Mouse (Mus musculus): Measurements from ENCODE around the gene Mycbpap. TPM values are rescaled to one million over a fixed set of nuclear protein-coding genes. Genes with fewer than 3 reads are reported as not detected.

The Mycbpap gene
- total and polyA plus RNA-seq, 3 experiments, result 0.08 to 3.1 (median 1.1) TPM

GRCm38 (mm10) chr11:94499035-94499434 lies 22.5 kb downstream of the Mycbpap start:
- TF ChIP-seq IRF4 (IDR thresholded peaks at IDR 0.05; ENCODE audit: low read depth, low read length) (no peak), PAX5 (IDR thresholded peaks at IDR 0.05; ENCODE audit: low read length) (no peak), TBP (conservative IDR thresholded peaks at IDR 0.05; ENCODE audit: low read depth, low read length) (no peak), KAT2A (IDR thresholded peaks at IDR 0.05; ENCODE audit: insufficient replicate concordance, low read length) (no peak), CTCF (conservative IDR thresholded peaks at IDR 0.05 in 1 of 2, IDR thresholded peaks at IDR 0.05 in 1 of 2; ENCODE audit: low read depth in 2 of 2, low read length in 2 of 2) (no peak), USF1 (IDR thresholded peaks at IDR 0.05; ENCODE audit: low read depth, low read length) (no peak), CHD2 (IDR thresholded peaks at IDR 0.05; ENCODE audit: low read length) (no peak), HCFC1 (IDR thresholded peaks at IDR 0.05; ENCODE audit: low read depth, low read length) (no peak), NELFE (IDR thresholded peaks at IDR 0.05; ENCODE audit: low read depth, low read length) (no peak), POLR2AphosphoS2 (IDR thresholded peaks at IDR 0.05; ENCODE audit: low read depth, low read length) (no peak), ETS1 (conservative IDR thresholded peaks at IDR 0.05; ENCODE audit: low read depth, low read length) (no peak), ZKSCAN1 (IDR thresholded peaks at IDR 0.05; ENCODE audit: borderline replicate concordance, low read depth, low read length) (no peak), TCF12 (IDR thresholded peaks at IDR 0.05; ENCODE audit: low read depth, low read length) (no peak), RCOR1 (conservative IDR thresholded peaks at IDR 0.05; ENCODE audit: low read depth, low read length) (no peak), USF2 (conservative IDR thresholded peaks at IDR 0.05; ENCODE audit: low read depth, low read length) (no peak), CHD1 (IDR thresholded peaks at IDR 0.05; ENCODE audit: low read depth, low read length) (no peak)
- dilution Hi-C loops (cut with MboI; ENCODE audit: extremely low pct_ligation_motif_present, extremely low pct_unique_long_range_greater_than_20kb, low sequenced_read_pairs), result no loop called here
- Histone ChIP-seq H3K4me2 (ENCODE audit: insufficient read depth, low read depth, poor library complexity, severe bottlenecking) (no peak overlapping the region), H3K27me3 (replicated peaks) (peaks cover 78% of the 10 kb centered on the region), H3K9ac (ENCODE audit: insufficient read depth, low read depth) (no peak overlapping the region), H3K4me1 (ENCODE audit: control insufficient read depth in 1 of 2, insufficient read depth in 2 of 2) (peaks cover 9 to 26% of the 10 kb centered on the region in 2 experiments; a peak in 3 of 4 replicates), H3K36me3 (replicated peaks in 1 of 2; ENCODE audit: control insufficient read depth in 1 of 2, insufficient read depth in 1 of 2, low read length in 1 of 2) (no peaks in the 10 kb centered on the region), H3K9me3 (replicated peaks; ENCODE audit: low read length) (no peaks in the 10 kb centered on the region), H3K79me2 (replicated peaks; ENCODE audit: control insufficient read depth, extremely low read depth, insufficient read depth, poor library complexity, severe bottlenecking) (no peaks in the 10 kb centered on the region), H3K27ac (ENCODE audit: insufficient read depth, low read depth) (no peak overlapping the region), H3K4me3 (replicated peaks in 1 of 3; ENCODE audit: low read depth in 2 of 3, low read length in 2 of 3, poor library complexity in 1 of 3) (no peak overlapping the region)
- in situ Hi-C loops (cut with MboI; ENCODE audit: low pct_ligation_motif_present, low pct_unique_long_range_greater_than_20kb, low sequenced_read_pairs), result no loop called here
- DNase-seq (ENCODE audit: extremely low read depth), result no peak

GRCm38 (mm10) chr11:94498093-94498996 lies 23.2 kb downstream of the Mycbpap start:
- TF ChIP-seq ZMIZ1 (IDR thresholded peaks at IDR 0.05; ENCODE audit: low read depth, low read length), result no peak
- TF ChIP-seq TCF12 (IDR thresholded peaks at IDR 0.05; ENCODE audit: low read depth, low read length), result no peak
- TF ChIP-seq E2F4 (IDR thresholded peaks at IDR 0.05; ENCODE audit: insufficient replicate concordance, low read depth, low read length), result no peak
- no peak for TF ChIP-seq JUND (conservative IDR thresholded peaks at IDR 0.05; ENCODE audit: low read depth, low read length)
- TF ChIP-seq RAD21 (IDR thresholded peaks at IDR 0.05; ENCODE audit: low read depth, low read length), result no peak
- no peak overlapping the region for H3K4me2 ChIP-seq (ENCODE audit: insufficient read depth, low read depth, poor library complexity, severe bottlenecking)
- H3K27me3 ChIP-seq (replicated peaks), result peaks cover 79% of the 10 kb centered on the region
- no peak for DNase-seq (ENCODE audit: extremely low read depth)
- no peak overlapping the region for H3K27ac ChIP-seq (ENCODE audit: insufficient read depth, low read depth)
- no peaks in the 10 kb centered on the region for H3K9me3 ChIP-seq (replicated peaks; ENCODE audit: low read length)
- in situ Hi-C loops (cut with MboI; ENCODE audit: low pct_ligation_motif_present, low pct_unique_long_range_greater_than_20kb, low sequenced_read_pairs), result no loop called here
- H3K79me2 ChIP-seq (replicated peaks; ENCODE audit: control insufficient read depth, extremely low read depth, insufficient read depth, poor library complexity, severe bottlenecking), result no peaks in the 10 kb centered on the region
- H3K9ac ChIP-seq (ENCODE audit: insufficient read depth, low read depth), result no peak overlapping the region
- no peaks in the 10 kb centered on the region for H3K36me3 ChIP-seq (replicated peaks in 1 of 2; ENCODE audit: control insufficient read depth in 1 of 2, insufficient read depth in 1 of 2, low read length in 1 of 2)
- no peak overlapping the region for H3K4me3 ChIP-seq (replicated peaks in 1 of 3; ENCODE audit: low read depth in 2 of 3, low read length in 2 of 3, poor library complexity in 1 of 3)
- dilution Hi-C loops (cut with MboI; ENCODE audit: extremely low pct_ligation_motif_present, extremely low pct_unique_long_range_greater_than_20kb, low sequenced_read_pairs), result no loop called here
- peaks cover 9 to 26% of the 10 kb centered on the region in 2 experiments; a peak in 3 of 4 replicates for H3K4me1 ChIP-seq (ENCODE audit: control insufficient read depth in 1 of 2, insufficient read depth in 2 of 2)

Data from CH12.LX (cell line).